Mouse (Mus musculus): ENCODE measurements around the gene Sult3a1.
"Not testable (repeated sequence)": the region's sequence is repeated elsewhere in the genome, so short reads cannot be mapped to it uniquely, and the experiment has no call there.

DNA sequence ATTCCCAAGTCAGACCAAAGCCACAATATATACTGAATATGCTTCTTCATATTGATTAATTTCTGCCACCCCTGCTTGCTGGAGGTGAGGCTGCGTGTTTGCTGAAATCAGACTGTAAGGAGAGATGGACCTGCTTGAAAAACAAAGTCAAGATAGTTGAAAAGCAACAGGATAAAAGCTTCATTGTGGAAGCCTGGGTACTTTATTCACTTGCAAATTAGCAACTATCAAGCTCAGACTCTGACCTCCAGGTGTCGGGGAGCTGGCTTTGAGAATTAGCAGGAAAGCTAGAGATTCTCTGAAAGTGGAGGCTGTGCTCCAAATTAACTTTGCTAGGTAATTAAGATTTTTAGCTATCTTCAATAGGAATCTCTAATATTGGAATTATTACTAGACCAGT lies 24.9 kb downstream of the Sult3a1 start:
- not testable (repeated sequence) for TF ChIP-seq CTCF (conservative IDR thresholded peaks at IDR 0.05; ENCODE audit: insufficient read depth, insufficient read length, low read depth, low read length); POLR2A (IDR thresholded peaks at IDR 0.05; ENCODE audit: low read depth, low read length)
